Mouse (Mus musculus) embryo, embryonic 10 days (tissue): Measurements from ENCODE around the gene Kmt2e.

Experiments
- DNase-seq: peaks from one replicate; pipeline ENCODE4 v3.0.0-alpha.2; 2015; ENCODE audit warnings: low spot score

The Kmt2e gene

DNA sequence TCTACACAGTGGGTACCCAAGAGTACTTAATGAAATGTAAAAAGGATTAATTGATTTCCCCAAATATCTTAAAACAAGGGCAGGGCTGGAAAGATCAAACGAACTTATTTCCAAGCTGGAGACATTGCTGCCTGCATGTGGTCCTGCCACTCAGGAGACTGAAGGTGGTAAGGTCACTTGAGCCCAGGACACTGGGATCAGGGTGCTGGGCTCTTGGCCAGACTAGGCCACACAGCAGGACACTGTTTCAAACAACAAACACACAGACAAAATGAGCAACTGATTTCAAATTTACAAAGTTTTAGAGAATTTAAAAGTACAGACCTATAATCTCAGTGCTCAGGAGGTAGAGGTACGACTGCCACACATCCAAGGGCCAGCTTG is 23.5 kb upstream of the Kmt2e start:
- DNase-seq: no peak

DNA sequence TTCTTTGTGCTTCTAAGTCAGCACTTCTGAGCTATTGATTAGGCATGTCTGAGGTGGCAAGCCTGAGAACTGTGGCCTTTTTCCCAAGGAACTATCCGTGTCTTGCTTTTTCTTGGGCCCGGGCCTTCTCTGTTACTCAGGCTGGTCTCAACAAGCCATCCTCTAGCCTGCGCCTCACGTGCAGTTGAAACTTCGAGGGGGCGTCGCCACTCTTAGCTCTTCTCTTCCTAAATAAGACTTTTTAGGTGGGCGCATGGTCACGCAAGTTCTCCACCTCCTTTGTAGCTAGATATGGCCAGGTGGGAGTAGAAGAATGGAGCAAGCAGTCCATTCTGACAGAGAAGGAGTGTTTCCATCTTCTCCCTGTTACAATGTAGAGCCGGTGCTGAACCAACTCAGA is 22.6 kb upstream of the Kmt2e start:
- DNase-seq: no peak

DNA sequence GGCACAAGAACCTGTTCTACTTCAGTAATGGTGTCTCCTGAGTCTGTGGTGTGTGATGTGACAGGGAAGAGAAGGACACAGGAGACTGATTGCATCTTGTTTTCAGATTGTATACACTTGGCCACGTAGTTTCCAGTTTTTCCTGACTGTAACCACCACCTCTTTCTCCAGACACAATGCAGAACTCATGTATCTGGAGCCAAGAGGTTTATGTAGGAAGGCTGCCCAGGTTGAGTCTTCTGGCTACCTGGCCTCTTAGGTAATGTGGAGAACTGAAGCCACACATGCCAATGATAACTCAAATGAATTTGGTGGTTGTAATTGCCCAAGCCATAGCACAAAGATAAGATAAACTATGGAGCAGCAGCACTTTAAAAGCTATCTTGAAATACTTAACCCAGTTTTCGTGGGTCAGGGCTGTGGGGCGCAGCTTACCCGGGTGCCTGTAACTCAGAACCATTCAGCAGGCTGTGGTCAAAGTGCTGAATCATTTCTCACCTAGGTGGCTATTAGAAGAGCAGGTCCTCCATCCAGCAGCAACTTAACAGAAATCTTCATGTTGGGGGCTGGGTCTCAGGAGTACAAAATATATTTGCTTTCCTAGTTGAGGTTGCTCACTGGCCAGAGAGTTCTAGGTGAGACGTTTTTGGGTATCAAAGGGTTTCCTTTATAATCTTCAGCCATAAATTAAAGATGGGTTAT is 21.8 kb upstream of the Kmt2e start:
- no peak for DNase-seq

DNA sequence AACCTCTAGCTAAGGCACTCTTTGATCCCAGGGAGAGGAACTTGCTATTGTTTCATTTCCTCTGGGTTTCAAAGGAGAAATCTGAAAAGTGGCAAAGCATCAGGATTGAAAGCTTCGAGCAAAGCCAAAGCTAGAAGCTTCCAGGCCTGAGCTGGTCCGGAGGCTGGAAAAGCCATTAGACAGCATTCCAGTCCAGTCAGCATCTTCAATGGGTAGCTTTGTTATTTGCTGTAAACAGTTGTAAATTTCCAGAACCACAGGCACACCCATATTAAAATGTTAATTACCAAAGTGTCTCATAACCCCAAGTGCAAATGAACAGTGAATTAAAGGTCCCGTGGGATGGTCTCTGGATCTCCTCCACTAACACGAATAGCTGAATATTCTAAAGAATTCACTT is 21.2 kb upstream of the Kmt2e start:
- no peak for DNase-seq

DNA sequence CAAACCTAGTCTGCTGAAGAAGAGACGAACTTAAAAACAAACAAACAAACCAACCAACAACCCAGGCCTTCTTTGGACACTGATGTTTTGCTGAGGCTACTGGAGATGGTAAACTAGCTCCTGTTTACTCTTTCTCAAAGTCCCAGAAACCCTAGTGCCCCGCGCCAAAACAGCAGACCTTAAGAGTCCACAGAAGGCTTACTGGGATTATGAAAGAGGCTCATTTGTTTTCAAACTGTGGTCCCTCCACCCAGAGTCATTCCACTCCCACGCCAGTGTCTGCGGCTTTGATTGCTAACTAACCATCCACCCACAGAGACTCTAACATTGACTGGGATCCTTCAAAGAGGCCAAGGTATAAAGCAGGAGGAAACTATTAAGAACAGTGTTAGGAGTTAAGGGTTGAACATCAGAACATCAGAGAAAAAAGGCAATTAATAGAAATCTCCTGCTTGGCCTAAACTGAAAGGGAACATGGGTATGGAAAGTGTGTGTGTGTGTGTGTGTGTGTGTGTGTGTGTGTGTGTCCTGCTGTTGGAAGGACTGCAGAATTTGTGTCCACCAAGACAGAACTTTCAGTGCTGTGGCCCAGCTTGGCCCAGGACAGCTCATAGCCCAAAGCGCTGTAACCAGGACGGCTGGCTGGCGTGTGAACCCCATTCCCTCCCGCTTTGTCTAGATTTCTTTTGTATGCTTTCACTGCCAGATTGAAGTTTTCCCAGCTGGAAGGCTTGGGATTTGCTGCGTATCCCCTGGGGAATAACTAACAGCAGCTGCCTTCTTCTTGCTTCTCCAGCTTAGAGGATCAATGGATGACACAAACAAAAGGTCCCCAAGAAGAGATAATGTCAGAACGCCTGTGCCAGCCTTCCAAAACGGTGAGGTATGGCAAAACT is 20.4 kb upstream of the Kmt2e start:
- DNase-seq: peak; percentile 70

DNA sequence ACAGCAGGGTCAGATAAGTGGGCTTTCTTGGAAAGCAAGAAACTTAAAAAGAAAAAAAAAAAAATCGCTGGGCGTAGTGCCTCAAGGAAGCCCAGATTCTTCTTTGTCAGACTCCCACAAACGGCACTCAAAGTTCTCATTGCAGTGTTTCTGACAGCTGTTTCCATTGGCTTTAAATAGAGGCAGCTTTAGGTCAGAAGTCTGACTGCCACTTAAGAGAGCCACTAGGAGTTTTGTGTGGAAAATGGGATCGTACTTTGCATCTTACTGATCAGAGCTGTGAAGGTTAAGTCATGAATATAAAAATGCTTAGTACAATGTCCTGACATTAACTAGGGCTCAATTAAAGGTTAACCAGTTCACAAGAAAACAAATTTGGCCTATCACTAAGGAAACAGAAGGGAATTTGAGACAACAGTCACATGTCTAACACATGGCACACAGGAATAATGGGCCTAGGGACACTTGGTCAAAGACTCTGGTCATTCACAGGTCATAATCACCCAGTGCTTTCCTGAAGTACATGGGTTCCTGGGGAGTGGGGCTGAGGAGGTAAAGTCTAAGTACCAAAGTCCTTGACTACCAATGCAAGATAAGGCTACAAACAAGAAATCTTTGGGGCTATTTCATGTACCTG is 19.6 kb upstream of the Kmt2e start:
- DNase-seq: no peak

DNA sequence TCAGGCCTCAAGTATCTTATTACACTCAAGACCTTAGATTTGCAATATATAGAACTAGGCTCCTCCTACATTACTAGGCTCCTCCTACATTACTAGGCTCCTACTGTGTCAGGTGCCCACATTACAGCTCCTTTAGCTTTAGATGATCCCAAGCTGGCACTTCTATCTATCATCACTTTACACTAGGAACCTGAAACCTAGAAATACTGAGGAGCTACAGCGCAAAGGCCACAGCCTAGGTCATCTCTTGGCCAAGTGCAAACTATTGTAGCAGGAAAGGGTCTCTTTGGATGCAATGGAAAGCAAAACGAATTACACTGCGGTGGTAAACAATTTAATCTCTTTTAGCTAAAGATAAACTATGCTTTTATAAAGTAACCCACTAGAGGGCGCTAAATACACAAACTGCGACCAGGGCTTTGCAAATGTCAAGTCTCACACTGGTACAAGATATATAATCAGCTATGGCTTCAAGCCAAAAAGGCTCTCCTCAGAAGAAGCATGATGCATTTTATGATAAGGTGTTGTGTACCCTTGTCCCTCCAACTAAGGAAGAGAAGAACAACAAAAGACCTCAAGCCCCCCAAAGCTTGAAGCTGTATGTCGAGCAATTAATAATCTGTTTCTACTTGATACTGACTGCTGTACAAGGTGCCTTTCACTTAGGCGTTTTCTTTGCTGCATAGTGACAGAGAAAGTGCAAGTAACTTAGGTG is 18.5 kb upstream of the Kmt2e start:
- DNase-seq: peak; percentile 68

DNA sequence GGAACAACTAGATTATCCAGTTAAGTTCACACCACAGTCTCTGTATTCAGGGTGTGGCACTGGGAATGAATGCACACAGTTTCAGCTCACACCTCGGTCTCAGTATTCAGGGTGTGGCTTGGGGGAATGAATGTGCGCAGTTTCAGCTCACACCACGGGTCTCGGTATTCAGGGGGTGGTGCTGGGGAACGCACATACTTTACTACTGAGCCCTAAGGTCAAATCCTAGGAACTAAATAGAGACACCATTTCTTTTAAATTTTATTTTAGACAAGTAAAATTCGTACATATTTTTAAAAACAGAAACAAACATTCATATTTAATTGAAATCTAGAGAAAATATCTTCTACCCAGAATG is 18.0 kb upstream of the Kmt2e start:
- DNase-seq: no peak

DNA sequence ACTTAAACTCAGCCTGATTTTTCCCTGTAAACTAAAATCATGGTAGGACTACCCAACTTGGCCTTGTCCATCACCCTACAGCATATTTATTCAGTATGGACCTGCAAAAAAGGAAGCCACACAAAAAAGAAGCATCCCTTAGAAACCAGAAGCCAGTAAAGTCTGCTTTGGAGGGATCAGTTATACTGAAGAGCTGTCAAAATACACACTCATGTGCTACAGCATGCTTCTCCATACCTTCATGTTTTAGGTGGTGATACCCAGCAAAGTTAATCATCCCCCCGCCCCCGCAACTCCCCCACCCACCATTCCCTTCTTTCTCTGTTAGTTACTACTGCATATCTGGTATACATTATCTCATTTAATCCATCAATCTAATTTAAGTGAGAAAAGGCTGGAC is 16.5 kb upstream of the Kmt2e start:
- no peak for DNase-seq

DNA sequence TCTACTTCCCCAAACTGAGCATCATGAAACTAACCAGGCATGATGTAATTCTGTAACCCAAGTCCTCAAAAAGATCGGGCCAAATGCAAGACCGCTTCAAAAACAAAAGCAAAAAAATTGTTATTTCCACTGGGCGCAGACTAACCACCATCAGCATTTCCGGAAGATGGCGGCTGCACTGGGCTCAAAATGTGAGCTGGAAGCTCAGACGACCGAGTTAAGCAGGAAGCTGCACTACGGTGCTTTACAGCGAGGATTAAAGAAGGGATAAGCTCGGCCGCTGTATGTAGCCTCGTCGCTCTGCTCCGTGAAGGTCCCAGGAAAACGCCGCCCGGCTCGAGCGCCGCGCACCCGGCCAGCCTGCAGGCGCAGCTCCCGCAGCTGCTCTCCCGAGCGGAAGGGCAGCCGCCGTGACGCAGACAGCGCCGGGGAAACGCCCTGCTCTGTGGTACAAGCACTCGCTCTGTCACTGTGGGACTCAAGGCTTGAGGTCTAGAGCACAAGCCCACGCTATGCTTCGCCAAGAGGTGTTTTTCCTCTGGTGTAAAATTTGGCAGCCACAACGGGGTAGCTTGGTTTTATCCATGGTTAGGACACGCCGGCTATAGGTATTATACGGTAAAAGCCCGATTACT is 16.0 kb upstream of the Kmt2e start:
- peak; percentile 87 for DNase-seq

DNA sequence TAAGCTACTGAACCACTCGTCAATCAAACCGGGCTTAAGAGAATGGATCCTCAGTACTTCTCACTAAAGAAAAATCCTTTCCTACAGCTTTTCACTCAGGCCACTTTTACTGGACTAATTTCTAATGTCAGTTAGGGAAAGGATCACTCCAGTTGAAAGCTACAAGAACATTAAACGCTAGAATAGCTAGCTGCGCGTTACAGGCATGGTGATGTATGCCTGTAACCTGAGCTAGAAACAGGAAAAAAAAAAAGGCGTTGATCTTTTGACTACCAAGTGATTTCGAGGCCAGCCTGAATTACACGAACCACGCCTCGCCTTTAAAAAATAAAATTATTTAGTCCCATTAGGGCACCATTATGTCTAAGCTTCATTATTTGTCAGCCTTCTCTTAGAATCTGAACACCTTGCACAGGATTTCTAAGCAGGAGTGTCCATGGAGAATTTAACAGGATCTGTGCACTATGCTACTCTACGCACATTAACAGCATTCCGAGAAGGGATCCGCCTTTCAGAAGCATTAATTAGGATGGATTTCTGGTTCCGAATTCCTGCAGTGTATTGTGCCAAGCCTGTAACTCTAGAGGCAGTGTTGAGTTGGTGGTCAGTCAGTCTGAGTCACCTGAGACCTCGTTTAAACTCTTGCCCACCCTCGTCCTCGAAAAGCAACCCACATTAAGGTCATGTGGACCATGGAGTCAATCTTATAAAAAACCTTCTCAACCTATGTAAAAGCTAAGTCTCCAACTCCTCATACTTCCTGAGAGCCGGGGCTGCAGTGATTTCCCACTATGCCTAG is 15.2 kb upstream of the Kmt2e start:
- no peak for DNase-seq

DNA sequence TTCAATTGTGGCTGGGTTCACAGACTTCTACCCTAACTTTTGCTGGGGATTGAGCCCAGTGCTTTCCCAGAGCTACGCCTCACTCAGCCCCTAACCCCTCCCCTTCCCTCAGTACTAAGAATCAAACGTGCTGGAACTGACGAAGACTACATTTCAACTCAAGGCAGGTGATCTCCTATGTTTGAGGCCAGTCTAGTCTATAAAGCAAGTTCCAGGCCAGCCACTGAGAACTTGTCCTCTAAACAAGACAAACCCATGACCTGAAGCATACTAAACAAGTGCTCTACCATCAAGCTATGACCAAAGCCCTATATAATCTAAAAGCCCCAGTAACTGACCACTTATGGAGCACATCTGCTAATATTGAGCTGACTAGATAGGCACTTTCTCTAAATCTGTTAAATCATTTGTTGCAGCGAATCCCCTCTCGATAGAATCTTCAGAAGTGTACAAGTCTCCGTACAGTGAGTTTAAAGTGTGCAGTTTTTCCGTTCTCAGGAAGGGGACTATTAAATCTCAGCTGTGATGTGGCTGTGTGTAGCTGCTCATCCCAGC is 14.5 kb upstream of the Kmt2e start:
- DNase-seq: no peak

DNA sequence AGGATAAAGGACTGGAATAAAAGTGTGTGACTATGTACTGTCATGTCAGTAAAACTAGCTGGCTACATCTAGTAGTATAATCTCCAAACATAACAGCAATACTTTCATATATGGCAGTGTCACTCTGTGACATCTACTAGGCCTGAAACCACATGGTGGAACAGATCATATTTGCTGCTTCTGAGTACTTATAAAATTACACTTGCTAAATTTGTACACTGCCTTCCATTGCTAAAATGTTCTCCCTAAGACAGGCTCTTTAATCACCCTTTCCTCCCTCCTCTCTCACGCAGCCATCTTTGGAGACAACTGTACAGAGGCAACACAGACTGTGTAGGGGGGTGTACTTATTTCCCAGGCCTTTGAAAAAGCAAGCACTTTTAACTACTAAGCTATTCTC is 13.8 kb upstream of the Kmt2e start:
- no peak for DNase-seq

DNA sequence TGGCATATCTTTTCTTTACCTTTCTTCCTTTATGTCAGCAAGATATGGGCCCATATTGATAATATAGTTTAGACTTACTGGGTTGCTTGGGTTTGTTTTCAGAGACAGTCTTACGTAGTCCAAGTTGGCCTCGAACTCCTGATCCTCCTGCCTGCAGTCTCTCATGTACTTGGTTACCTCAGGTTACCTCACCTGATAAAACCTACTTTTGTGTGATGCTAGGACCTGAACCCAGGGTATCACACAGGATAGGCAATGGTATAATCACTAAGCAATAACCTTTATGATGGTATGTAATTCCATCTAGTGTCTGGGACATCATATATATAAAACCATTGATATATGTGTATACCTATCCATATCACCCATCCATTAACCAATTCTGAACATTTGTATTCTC is 12.8 kb upstream of the Kmt2e start:
- no peak for DNase-seq

DNA sequence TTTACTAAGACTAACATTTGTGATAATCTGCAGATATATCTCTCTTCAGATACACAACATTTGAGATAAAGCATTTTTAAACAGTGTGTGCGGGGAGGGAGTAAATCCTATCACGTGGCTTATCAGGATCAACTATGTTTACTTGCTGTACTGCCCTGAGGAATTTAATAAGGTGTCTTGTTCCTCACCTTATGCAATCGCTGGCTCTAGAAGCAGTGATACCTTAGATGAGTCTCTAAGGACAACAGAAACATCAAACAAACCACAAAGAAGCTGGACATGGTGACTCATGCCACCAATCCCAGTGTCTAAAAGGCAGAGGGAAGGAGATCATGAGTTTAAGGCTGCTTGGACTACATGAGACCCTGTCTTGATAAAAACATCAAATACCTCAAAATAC is 11.2 kb upstream of the Kmt2e start:
- DNase-seq: no peak

DNA sequence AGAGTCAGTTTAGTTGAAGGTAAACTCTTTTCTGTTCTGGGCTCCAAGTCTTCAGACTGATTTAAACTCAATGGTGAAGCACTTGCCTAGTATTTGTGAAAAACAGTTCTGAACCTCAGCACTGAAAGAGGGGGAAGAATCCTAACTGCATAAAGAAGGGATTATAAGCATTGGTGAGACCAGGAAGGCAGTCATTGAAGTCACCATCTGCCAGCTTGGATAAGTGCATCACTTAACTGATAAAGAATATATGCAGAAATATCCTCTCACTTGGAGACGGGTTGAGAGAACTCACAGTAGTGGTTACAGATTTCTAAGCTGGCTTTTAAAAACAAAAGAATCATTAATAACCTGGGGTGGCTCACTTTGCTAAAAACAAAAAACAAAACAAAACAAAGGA is 6.7 kb upstream of the Kmt2e start:
- DNase-seq: no peak

DNA sequence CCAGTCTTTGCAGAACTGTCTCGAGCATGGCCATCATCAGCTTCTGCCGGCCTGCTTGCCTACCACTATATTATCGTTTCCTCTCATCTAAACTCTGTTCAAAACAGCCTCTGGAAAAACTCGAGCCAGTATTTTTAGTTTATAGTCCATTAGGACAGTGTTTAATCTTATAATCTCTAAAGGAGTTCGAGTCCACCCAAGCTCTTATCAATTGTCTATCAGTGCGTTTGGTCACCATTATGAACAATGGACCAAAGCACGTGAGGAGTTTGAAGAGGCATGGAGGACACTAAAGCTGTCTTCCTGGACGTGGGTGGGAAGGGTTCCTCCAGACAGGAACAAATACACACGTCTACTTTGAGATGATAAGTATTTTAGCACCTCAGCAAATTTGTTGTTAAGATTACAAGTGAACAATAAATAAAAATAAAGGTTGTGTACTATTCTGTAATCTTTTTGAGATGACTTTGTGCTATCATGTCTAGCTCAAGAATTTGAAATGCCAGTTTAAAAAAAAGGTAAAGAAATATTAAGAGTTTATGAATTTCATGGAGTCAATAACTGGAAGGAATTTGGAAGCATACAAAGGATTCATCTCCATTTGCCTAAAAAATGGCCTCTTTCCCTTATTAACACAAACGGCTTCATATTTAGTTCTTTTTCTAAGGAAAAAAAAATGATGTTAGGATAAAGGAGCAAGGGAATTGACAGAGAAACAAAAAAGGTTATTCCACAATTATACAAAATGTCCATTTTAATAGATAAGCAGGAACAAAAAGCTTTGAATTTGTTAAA is 3.0 kb upstream of the Kmt2e start:
- DNase-seq: no peak

DNA sequence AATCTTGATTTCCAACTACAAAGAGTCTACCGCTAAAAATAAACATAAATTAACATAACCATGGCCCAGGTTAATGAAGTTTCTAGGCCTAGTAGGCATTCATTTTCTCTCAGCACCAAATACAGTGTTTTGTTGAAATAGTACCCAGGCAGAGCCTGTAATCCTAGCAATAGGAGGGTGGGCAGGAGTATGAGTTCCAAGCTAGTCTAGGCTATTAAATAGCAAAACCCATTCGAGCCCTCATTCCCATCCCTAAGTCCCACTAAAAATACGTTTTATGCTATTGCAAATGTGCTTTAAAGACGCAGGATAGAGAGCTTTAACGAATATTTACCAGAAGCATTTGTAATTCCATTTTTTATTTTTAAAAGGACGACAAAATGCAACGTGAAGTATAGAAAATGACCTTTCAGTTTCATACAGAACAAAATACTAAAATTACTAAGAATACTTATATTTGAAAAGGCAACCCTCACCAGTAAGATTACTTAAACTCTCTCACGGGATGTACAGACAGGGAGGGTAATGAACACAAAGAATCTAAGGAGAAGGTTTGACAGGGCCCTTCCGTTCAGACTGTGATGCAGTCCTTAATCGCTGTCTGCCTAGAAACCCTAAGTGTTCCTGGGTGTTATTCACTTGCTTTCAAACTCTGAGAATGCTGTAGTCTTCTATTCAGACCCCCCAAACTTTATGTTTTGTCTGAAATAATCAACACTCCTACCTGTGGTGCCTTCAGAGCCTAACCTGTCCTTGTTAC is 2.1 kb upstream of the Kmt2e start:
- peak; percentile 54 for DNase-seq
